Mouse (Mus musculus): ENCODE data around the gene Acot1.

DNA sequence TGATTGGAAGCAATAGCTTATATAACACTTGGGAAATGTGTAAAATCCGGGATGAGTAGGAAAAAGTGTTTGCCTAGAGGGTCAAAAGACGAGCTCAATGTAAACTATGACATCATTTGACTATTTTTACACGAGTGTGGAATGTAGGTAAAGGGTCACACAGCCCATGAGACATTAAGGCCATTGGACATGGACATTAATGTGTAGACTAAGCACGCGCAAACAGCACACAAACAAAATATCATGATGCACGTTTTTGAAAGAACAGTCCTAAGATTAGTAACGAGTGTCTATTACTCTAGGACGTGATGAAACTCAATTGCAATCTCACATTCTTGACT, 22.1 kb upstream of the Acot1 start:
- TF ChIP-seq MAX (IDR thresholded peaks at IDR 0.05; ENCODE audit: low read depth) (no peak), POLR2A (IDR thresholded peaks at IDR 0.05; ENCODE audit: insufficient read length, low read depth) (no peak), TCF12 (IDR thresholded peaks at IDR 0.05; ENCODE audit: insufficient read depth, poor library complexity, severe bottlenecking) (no peak), MYOG (IDR thresholded peaks at IDR 0.05; ENCODE audit: control insufficient read depth in 1 of 3, insufficient read depth in 1 of 3, insufficient read length in 2 of 3, low read depth in 2 of 3) (no peak), E2F4 (IDR thresholded peaks at IDR 0.05; ENCODE audit: insufficient read depth) (no peak), USF1 (IDR thresholded peaks at IDR 0.05; ENCODE audit: low read depth) (no peak), SRF (IDR thresholded peaks at IDR 0.05; ENCODE audit: control insufficient read depth, insufficient read length, low read depth) (no peak), MYOD1 (IDR thresholded peaks at IDR 0.05; ENCODE audit: control insufficient read depth in 1 of 3, insufficient read length in 2 of 3, low read depth in 2 of 3) (no peak)

Data from myocyte (in vitro differentiated cells).